Mouse (Mus musculus): ENCODE data around the gene Rdh16. TPM values are rescaled to one million over a fixed set of nuclear protein-coding genes. Genes with fewer than 3 reads are reported as not detected.
"Not testable (repeated sequence)": the region's sequence is repeated elsewhere in the genome, so short reads cannot be mapped to it uniquely, and the experiment has no call there.

Gene Rdh16
- polyA plus RNA-seq, 1 experiment from 2014 or later: 1.0 TPM

DNA sequence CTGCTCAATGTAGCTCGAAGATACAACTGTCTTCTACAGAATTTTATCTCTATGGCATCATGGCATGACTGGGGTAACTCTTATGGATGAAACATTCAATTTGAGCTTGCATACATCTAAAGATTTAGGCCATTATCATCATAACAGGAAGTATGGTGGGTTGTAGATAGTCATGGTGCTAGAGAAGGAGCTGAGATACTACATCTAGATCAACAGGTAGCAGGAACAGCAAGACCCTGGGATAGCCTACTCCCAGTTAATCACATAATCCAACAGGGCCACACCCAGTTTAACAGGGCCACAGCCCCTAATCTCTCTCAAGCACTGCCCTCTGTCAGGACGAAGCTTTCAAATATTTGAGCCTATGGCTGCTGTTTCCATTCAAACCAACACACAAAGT, 39.8 kb downstream of the Rdh16 start:
- ATAC-seq (ENCODE audit: low FRiP score, low TSS enrichment): no peak
- WGBS: 70% methylated on average over 2 of the region's 2 CpGs
- DNase-seq (ENCODE audit: low spot score): no peak

DNA sequence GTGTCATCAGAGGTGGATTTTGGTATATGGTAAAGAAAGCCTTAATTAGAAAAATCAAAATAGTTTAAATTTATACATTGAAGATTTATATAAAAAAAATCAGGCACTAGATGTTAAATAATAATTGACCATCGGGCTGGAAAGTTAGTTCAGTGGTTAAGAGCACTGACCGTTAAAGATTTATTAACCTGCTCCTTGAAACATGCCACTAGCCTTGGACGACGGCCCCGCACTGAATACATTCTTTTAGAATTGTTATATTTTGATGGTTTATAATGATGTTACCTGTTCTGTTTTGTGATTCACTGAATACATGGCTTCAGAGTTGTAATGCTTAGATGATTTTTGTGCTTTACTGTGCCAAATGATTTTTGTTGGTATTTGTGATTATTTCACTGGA, 45.0 kb downstream of the Rdh16 start:
- H3K9ac ChIP-seq (ENCODE audit: low read length); H3K36me3 ChIP-seq (ENCODE audit: control insufficient read depth, insufficient read depth, low read length); H3K4me1 ChIP-seq (replicated peaks; ENCODE audit: control insufficient read depth, insufficient read depth); H3K27me3 ChIP-seq (ENCODE audit: control insufficient read depth, insufficient read depth, low read length); DNase-seq (ENCODE audit: low spot score); H3K4me3 ChIP-seq (ENCODE audit: low read depth, low read length); H3K9me3 ChIP-seq (ENCODE audit: control insufficient read depth, low read length); H3K4me2 ChIP-seq (replicated peaks; ENCODE audit: low read depth); ATAC-seq (ENCODE audit: low FRiP score, low TSS enrichment); H3K27ac ChIP-seq (replicated peaks): not testable (repeated sequence)
- WGBS: 92% methylated on average over 5 of the region's 5 CpGs

More for the DNA sequence above, 39.8 kb downstream of the Rdh16 start:
- no peaks in the 10 kb centered on the region for H3K36me3 ChIP-seq (ENCODE audit: control insufficient read depth, insufficient read depth, low read length)
- no peak overlapping the region for H3K27ac ChIP-seq (replicated peaks)
- no peak overlapping the region for H3K4me3 ChIP-seq (ENCODE audit: low read depth, low read length)
- no peak overlapping the region for H3K9ac ChIP-seq (ENCODE audit: low read length)
- no peaks in the 10 kb centered on the region for H3K4me1 ChIP-seq (replicated peaks; ENCODE audit: control insufficient read depth, insufficient read depth)
- TF ChIP-seq EP300 (optimal IDR thresholded peaks at IDR 0.05) (no peak), CTCF (IDR thresholded peaks at IDR 0.05; ENCODE audit: low read depth) (no peak)
- H3K4me2 ChIP-seq (replicated peaks; ENCODE audit: low read depth): no peak overlapping the region
- no peaks in the 10 kb centered on the region for H3K9me3 ChIP-seq (ENCODE audit: control insufficient read depth, low read length)
- no peaks in the 10 kb centered on the region for H3K27me3 ChIP-seq (ENCODE audit: control insufficient read depth, insufficient read depth, low read length)

DNA sequence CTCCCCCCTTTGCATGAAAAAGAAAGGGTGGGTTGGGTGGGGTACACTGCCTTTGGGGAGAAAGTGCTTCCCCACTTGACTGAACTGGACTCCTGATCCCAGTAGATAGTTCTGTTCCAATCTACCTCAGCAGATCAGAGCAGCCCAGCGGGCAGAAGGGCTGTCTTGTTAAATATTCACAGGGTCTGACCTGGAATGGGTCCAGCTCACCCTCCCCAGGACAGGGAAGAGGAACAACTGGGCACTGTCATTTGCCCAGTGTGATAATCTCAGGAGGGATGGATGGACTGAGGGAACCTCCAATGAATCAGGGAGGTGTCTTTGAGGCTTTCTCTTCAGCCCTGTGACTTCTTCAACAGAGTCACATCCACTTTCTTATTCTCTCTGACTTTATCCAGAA, 47.1 kb downstream of the Rdh16 start:
- 79% methylated on average over 1 of the region's 1 CpGs for WGBS
- no peaks in the 10 kb centered on the region for H3K9me3 ChIP-seq (ENCODE audit: control insufficient read depth, low read length)
- no peak overlapping the region for H3K27ac ChIP-seq (replicated peaks)
- H3K9ac ChIP-seq (ENCODE audit: low read length): no peak overlapping the region
- TF ChIP-seq CTCF (IDR thresholded peaks at IDR 0.05; ENCODE audit: low read depth): no peak
- TF ChIP-seq EP300 (optimal IDR thresholded peaks at IDR 0.05): no peak
- H3K27me3 ChIP-seq (ENCODE audit: control insufficient read depth, insufficient read depth, low read length): no peaks in the 10 kb centered on the region
- DNase-seq (ENCODE audit: low spot score): no peak
- H3K4me2 ChIP-seq (replicated peaks; ENCODE audit: low read depth): no peak overlapping the region
- H3K4me3 ChIP-seq (ENCODE audit: low read depth, low read length): no peak overlapping the region
- no peak for ATAC-seq (ENCODE audit: low FRiP score, low TSS enrichment)
- H3K4me1 ChIP-seq (replicated peaks; ENCODE audit: control insufficient read depth, insufficient read depth): no peaks in the 10 kb centered on the region
- H3K36me3 ChIP-seq (ENCODE audit: control insufficient read depth, insufficient read depth, low read length): no peaks in the 10 kb centered on the region

DNA sequence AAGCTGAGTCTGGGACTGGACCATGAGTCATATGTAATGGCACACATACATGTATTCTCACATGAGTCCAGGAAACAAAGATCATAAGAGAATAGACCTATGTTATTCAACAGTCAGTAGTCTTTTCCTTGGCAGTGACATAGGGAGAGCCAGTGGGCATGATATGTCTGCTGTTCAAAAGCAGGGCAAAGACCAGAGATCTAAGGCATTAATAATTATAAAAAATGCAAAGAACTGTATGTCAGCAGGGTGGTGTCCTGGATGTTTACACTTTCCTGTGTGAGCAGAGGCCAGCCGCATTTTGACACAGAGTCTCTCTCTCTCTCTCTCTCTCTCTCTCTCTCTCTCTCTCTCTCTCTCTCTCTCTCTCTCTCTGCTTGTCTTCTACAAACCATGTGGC, 48.7 kb downstream of the Rdh16 start, which contains the start of gene Rdh19:
Rdh19 (plus strand) TSS at position 301 of the 400 bp plus-strand sequence.
- no peaks in the 10 kb centered on the region for H3K9me3 ChIP-seq (ENCODE audit: control insufficient read depth, low read length)
- no peak within 1 kb of the TSS for H3K9ac ChIP-seq (ENCODE audit: low read length)
- 31% methylated on average over 1 of the region's 1 CpGs for WGBS
- H3K4me2 ChIP-seq (replicated peaks; ENCODE audit: low read depth): no peak within 1 kb of the TSS
- no peaks in the 10 kb centered on the region for H3K4me1 ChIP-seq (replicated peaks; ENCODE audit: control insufficient read depth, insufficient read depth)
- no peak within 1 kb of the TSS for H3K4me3 ChIP-seq (ENCODE audit: low read depth, low read length)
- no peak for ATAC-seq (ENCODE audit: low FRiP score, low TSS enrichment)
- no peak for TF ChIP-seq CTCF (IDR thresholded peaks at IDR 0.05; ENCODE audit: low read depth)
- no peak for TF ChIP-seq EP300 (optimal IDR thresholded peaks at IDR 0.05)
- H3K27me3 ChIP-seq (ENCODE audit: control insufficient read depth, insufficient read depth, low read length): no peaks in the 10 kb centered on the region
- H3K27ac ChIP-seq (replicated peaks): no peak within 1 kb of the TSS
- DNase-seq (ENCODE audit: low spot score): no peak
- no peaks in the 10 kb centered on the region for H3K36me3 ChIP-seq (ENCODE audit: control insufficient read depth, insufficient read depth, low read length)

DNA sequence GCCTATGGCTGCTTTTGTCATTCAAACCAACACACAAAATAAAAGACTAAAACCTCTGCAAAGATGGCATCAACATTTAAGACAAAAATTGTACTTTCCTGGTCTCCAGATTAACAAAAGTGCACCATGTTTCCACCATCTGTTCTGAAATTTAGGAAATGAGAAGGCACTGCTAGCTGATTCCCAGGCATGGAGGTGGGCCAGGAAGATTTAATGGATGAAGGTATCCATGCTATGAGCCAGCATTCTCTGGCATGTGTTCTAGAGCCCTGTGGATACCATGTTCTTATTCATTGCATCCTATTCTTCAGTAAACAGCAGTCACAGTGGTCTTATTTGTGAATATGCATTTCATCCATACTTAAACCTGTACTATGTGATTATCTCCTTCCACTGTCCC, 55.4 kb downstream of the Rdh16 start:
- Histone ChIP-seq H3K36me3 (ENCODE audit: control insufficient read depth, insufficient read depth, low read length) (no peaks in the 10 kb centered on the region), H3K4me2 (replicated peaks; ENCODE audit: low read depth) (no peak overlapping the region), H3K4me1 (replicated peaks; ENCODE audit: control insufficient read depth, insufficient read depth) (no peaks in the 10 kb centered on the region), H3K27me3 (ENCODE audit: control insufficient read depth, insufficient read depth, low read length) (no peaks in the 10 kb centered on the region), H3K9ac (ENCODE audit: low read length) (no peak overlapping the region), H3K27ac (replicated peaks) (no peak overlapping the region), H3K4me3 (ENCODE audit: low read depth, low read length) (no peak overlapping the region), H3K9me3 (ENCODE audit: control insufficient read depth, low read length) (no peaks in the 10 kb centered on the region)
- TF ChIP-seq EP300 (optimal IDR thresholded peaks at IDR 0.05): no peak
- TF ChIP-seq CTCF (IDR thresholded peaks at IDR 0.05; ENCODE audit: low read depth): no peak
- no peak for DNase-seq (ENCODE audit: low spot score)
- no peak for ATAC-seq (ENCODE audit: low FRiP score, low TSS enrichment)

DNA sequence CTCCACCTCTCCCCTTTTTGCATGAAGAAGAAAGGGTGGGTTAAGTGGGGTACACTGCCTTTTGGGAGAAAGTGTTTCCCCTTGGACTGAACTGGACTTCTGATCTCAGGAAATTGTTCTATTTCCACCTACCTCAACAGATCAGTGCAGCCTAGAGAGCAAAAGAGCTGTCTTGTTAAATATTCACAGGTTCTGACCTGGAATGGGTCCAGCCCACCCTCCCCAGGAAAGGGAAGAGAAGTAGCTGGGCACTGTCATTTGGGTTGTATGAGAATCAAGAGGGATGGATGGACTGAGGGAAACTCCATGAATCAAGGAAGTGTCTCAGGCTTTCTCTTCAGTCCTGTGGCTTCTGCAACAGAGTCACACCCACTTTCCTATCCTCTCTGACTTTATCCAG, 64.0 kb downstream of the Rdh16 start:
- Histone ChIP-seq H3K27ac (replicated peaks) (no peak overlapping the region), H3K36me3 (ENCODE audit: control insufficient read depth, insufficient read depth, low read length) (no peaks in the 10 kb centered on the region), H3K4me2 (replicated peaks; ENCODE audit: low read depth) (no peak overlapping the region), H3K4me3 (ENCODE audit: low read depth, low read length) (no peak overlapping the region), H3K9ac (ENCODE audit: low read length) (no peak overlapping the region), H3K4me1 (replicated peaks; ENCODE audit: control insufficient read depth, insufficient read depth) (no peaks in the 10 kb centered on the region), H3K27me3 (ENCODE audit: control insufficient read depth, insufficient read depth, low read length) (no peaks in the 10 kb centered on the region), H3K9me3 (ENCODE audit: control insufficient read depth, low read length) (no peaks in the 10 kb centered on the region)
- TF ChIP-seq EP300 (optimal IDR thresholded peaks at IDR 0.05): no peak
- no peak for TF ChIP-seq CTCF (IDR thresholded peaks at IDR 0.05; ENCODE audit: low read depth)
- DNase-seq (ENCODE audit: low spot score) (no peak), ATAC-seq (ENCODE audit: low FRiP score, low TSS enrichment) (no peak)
